Mouse (Mus musculus): ENCODE data around the gene Sidt2. TPM values are rescaled to one million over a fixed set of nuclear protein-coding genes. Genes with fewer than 3 reads are reported as not detected.
A peak's percentile ranks its signal among the peaks of the same experiment; 100 is the strongest.

Gene Sidt2
- total RNA-seq, 2 experiments from 2014 or later: 57.1 to 67.0 TPM

DNA sequence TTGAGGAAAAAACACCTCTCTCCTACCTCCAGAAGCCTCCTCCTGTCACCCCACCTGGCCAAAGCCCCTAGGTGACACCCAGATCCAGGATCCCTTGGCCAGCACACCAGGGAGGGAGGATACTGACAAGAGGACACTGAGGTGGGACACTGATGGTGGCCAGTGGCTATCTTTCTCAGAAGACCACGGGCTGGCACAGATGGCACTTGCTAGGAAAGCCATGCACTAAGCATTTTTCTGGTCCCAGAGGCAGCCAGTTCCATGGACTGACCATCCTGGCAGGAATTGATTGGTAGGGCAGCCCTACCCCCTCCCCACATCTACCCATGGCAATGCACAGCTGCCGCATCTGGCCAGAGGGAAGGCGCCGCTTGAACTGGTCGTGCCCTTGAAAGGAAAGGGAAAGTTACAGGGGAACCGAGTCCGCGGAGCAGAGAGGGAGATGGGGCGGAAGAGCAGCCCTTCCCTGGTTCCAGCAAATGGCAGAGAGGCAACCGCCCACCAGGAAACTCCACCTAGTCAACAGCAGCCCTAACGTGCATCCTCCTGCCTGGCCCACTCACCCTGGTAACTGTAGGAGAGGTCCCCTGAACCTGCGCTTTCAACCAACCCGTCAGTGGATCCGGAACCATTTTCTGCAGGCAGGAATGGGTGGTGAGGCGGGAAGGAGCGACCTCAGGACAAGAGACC is 8.7 kb downstream of the Sidt2 start:
- DNase-seq: no peak

DNA sequence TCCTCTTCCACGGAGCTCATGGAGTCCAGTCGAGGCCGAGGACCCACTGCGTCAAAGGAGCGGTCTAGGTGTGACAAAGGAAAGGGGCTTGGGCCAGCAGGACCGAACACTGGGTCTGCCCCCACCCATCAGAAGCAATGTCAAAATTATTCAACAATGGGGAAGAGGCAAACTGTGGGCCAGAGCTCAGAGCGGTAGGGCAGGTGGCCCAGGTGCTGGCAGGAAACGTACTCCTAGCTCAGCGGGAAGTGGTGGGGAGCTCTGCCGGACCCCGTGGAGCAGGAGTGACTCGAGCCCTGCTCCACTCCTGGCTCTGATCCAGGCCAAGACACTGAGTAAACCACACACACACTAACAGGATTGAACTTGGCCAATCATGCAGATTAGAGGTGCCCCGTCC is 9.3 kb downstream of the Sidt2 start:
- DNase-seq: no peak

GRCm38 (mm10) chr9:45944506-45945400 is 10.3 kb downstream of the Sidt2 start:
- no peak for DNase-seq

GRCm38 (mm10) chr9:45943628-45944505 is 11.2 kb downstream of the Sidt2 start:
- no peak for DNase-seq

DNA sequence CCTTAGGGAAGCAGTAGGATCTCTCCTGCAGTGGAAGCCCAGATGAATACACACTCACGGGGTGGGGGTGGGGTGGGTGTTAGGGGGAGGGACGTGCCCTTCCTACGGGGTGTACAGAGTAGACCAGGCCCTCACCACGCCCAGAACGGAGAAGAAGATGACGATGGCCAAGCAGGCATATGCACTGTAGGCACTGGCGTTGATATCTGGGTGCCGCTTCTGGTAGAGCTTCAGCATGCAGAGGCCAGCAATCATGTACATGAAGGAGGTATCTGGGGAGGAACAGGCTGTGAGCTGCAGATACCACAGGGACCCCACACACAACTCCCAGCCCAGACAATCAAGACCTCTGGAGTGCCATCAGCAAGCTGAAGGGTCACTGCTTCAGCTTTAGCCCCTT is 12.1 kb downstream of the Sidt2 start:
- DNase-seq: no peak

DNA sequence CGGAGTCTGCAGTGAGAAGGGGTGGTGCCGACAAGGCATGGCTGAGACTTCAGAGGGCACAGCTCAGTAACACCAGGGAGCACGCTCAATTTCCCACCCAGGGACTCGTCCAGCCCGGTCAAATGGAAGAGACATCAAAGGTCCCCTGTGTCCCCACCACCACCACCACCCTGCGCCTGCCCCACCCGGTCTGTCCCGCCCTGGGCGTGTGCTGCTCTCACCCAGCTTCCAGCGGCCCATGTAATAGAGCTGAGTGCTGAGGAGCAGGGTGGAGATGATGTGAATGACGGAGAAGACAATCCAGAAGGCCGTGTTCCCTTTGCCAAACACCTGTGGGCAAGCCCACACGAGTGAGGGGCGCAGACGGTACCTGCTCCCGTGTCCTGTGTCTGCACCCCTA is 12.6 kb downstream of the Sidt2 start:
- DNase-seq: no peak

GRCm38 (mm10) chr9:45941329-45941888 is 13.6 kb downstream of the Sidt2 start:
- peak; percentile 25 for DNase-seq

DNA sequence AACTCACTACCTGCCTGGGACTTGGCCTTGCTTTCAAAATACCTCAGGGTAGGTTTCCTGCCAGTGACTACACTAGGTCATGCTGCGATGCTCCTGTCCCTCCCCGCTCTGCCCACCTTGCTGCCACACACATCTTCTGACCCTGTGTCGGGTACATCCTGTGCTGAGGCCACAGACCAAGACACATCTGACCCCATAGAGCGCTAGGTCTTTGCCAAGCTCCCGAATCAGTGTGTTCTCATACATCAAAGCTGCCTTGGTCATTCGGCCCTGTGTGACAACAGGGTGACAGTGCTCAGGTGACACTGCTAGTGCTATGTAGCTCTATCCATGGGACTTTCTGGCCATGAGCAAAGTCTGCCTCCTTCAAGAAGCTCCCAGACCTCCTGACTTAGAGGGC is 15.3 kb downstream of the Sidt2 start:
- DNase-seq: no peak

DNA sequence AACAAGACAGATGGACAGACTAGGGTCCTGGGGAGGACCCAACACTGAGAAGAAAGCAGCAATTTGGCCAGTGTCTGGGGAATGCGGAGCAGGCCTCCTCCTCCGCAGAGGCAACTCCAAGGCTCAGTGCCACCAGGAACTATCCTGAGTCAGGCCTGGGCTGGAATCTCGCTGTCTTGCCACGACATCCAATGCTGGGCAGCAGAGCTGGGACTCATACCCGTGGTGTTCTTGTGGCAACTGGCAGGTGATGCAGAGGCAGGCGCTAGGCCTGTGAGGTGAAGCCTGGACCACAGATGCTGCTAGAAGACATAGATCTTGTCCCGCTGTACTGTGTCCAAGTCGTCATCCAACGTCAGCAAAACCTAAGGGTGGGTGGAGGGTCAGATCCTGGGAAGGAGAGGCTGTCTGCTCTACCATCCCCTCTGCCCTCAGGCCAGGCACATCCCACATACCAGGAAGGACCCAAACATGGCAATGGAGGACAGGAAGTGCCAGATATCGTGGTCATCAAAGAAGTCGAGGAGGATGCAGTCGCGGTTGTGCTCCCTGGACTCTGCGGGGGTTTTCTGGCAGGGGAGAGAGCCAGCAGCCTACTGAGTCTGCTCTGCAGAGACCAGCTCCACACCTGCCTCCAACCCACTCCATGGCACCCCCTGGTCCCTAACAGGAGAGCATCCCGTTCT is 16.0 kb downstream of the Sidt2 start:
- no peak for DNase-seq

DNA sequence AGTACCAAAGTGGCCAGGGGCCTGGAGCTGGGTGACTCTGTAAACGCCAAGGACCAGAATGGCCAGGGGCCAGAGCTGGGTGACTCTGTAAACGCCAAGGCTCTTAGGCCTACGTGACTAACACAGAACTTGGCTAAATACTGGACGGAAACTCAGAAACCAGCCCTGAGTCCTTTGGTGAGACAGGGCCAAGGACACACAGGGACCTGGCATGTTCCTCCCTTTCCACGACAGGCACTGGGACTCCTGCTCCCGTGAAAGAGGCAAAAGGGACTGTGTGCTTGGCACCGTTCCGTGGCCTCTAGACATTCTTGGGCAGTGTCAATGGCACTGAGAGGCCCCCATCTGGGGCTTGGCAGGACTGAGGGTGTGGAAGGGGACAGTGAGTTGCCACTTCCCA is 17.0 kb downstream of the Sidt2 start:
- DNase-seq: peak; percentile 53

- peak; percentile 80 for DNase-seq
These were observed 18.2 kb downstream of the Sidt2 start for GRCm38 (mm10) chr9:45936883-45937282.

DNA sequence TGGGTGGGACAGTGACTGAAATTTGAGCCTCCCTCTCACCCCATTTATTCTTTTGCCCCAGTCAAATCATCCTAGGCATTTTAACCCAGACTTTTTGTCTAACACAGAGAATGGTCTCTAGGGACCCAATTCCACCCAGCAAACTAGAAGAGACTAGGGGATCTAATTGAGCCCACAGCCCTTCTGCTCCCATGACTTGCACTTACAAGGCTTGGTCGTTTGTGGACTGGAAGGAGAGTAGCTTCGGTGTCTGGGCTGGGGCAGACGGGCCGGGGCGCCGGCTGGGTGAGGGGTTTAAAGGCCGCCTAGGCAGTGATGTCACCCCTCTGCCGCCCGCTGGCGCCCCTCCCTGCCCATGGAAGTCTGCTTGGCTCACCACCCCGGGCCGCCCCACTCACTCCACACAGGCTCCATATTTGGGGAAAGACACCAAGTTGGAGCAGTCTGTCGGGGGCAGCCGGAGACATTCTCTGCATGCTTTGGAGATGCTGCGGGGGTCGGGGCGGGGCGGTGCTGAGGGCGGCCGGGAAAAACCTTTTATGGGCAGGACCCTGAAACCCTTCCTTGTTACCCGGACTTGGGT is 19.3 kb downstream of the Sidt2 start, which contains the start of gene Tagln:
Tagln (minus strand) TSS at position 431 of the 583 bp plus-strand sequence.
- DNase-seq: peak; percentile 72

DNA sequence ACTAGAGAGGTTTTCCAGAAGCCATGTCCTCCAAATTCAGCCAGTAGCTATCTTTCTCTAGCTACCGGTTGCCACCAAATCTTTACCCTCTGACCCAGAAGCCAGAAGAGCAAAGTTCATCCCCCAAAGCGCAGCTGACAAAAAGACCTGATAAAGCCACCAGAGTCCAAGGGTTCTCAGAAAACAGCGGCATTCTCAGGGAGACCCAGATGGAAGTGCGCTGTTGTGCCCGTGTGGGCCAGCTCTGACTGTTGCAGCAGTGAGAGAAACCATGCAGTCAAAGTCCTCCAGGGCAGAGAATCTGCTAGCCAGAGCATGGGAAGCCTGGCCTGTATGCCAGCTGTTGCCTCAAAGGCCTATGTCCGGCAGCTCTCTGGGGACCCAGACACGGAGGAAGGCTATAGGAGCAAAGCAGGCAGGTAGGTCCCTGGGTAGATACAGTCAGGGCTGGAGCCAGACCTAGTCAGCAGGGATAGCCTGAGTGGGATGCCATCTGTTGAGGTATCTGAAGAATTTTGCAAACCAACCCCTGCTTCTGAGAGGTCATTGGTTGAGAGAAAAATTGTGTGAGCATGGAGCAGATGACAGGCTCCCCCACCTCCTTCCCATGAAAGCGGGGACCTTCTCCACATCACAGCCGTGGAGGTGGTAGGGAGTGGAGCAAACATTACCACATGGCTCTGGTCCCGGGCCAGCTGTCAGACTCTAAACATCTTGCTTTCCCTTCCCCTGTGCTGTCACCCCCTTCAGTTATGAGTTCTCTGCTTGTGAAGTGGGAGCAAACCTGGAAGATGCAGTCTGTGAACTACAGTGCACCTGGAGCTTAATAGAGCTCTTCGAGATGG is 22.3 kb downstream of the Sidt2 start:
- DNase-seq: no peak

DNA sequence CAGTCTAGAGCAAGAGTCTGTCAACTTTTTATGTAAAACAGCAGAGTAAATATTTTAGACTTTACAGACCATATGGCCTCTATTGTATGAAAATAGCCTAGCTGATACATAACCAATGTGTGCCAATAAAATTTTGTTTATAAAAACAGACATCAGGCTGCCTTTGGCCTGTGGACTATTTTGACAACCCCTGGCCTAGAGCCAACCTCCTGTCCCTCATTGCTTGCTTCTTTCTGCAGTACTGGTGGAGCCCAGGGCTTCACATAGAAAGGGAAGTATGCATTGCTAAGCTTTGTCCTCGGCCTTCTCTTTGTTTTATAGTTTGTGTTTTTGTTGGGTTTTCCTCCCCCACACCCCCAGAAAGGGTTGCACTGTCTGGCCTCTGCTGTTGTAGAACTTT is 23.1 kb downstream of the Sidt2 start:
- DNase-seq: peak; percentile 43

- DNase-seq: no peak
These were observed 25.8 kb downstream of the Sidt2 start for GRCm38 (mm10) chr9:45929285-45929684.

DNA sequence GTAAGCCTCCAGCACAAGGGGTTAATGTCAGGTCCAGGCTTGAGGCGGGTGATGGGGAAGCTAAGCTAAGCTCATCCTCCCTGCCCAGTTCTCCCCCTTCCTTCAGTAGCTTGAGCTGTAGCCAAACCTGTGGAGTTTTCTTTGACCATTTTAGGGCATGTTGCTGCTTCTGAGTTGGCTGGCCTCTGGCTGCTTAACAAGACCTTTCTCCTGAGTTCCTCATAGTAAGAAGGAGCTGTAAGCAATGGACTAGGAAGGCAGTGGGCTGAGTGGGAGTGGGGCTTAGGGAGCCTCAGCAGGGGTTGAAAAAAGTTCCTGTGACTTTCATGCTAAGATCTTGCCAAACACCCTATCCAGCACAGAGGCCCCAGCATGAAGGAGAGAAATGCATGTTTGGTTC is 35.2 kb downstream of the Sidt2 start:
- no peak for DNase-seq

DNA sequence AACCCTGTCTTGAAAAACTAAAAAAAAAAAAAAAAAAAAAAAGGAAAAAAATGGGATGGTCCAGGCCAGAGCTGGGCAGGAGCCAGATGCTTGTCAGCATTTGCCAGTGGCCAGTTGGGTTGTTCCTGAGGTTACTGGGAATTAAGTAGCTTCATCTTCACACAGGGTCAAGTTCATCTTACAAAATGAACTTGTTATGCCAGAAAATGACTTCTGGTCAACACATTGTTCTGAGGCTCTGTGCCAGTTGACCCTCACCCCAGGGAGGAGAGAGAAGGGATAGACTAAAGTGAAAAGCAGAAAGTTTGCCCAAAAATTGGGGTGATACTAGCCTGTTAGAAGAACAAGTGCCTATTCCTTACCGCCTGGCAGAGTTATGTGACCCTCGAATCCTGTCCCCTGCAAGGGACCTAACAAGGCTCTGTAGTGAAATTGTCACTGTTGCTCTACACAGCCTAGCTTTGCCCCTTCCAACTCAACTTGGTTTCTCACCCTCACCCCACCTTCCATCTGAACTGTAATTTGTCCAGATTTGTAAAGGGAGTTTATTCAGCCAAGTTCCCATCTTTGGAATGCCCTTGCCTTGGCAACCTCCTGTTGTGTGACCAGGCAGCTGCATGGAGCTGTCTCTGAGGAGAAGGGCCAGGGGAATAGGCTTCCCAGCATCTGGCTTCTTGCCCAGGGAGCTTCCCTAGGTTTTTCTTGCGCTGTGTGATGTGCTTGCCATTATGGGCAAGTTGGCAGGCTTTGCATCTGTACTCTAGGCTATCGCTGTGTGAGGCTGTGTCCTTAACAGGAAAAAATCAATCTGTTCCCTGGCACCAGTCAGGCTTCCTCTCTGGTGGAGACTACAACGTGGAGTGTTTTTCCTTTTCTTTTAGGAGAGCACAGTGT is 37.8 kb downstream of the Sidt2 start:
- peak; percentile 57 for DNase-seq

- no peak for DNase-seq
These were observed 39.4 kb downstream of the Sidt2 start for GRCm38 (mm10) chr9:45915659-45916058.

DNA sequence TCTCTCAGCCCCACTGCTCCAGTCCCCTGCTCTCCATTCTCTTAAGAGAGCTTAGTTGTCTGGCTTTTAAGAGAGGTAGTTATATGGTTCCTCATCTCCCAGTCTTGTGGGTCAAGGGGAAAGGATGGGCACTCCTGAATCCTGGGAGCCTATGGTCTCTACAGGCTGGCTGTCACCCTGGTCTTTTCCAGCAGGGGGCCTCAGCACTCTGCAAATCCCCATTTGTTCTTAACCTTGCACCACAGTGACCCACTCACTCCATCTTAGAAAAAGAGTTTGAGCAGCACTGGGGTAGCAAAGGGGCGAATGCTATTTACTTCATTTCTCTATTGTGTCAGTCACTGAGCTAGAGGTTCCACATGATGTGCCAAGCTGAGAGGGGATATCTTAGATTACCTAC is 43.4 kb downstream of the Sidt2 start:
- DNase-seq: peak; percentile 73
